ENCODE assay signal across 23 mouse cellular contexts in genomic region chr11:45140490-45140889, GRCm38 (mm10).
DNase-seq lines count a peak whose midpoint lies in the region; ATAC-seq and TF ChIP-seq lines count a peak whose summit lies in the region.
"Had no signal": no experiment of that assay in that cellular context is flagged by ENCODE, and none has a peak within 500 bp of the region (broad histone marks: within the 10 kb centered on the region; RNA-seq: fewer than 3 reads in every experiment).

No protein-coding gene starts in this region.

- H3K27me3 ChIP-seq in CH12.LX (replicated peaks) = no peaks in the 10 kb centered on the region
- H3K27me3 ChIP-seq: embryonic facial prominence, embryonic 15.5 days; forebrain, embryonic 13.5 days; forebrain, embryonic 15.5 days had no signal

- no peak for TF ChIP-seq CTCF in CH12.LX (conservative IDR thresholded peaks at IDR 0.05 in 1 of 2, IDR thresholded peaks at IDR 0.05 in 1 of 2; ENCODE audit: low read depth in 2 of 2, low read length in 2 of 2)

- H3K79me2 ChIP-seq in CH12.LX (replicated peaks; ENCODE audit: control insufficient read depth, extremely low read depth, insufficient read depth, poor library complexity, severe bottlenecking) = no peaks in the 10 kb centered on the region

- H3K4me2 ChIP-seq in CH12.LX (ENCODE audit: insufficient read depth, low read depth, poor library complexity, severe bottlenecking) = no peak overlapping the region
- H3K4me2 ChIP-seq: embryonic facial prominence, embryonic 13.5 days; embryonic facial prominence, embryonic 15.5 days; forebrain, embryonic 13.5 days; forebrain, embryonic 15.5 days had no signal

- intact Hi-C loops in gastrocnemius, postnatal 14 days (cut with DNase I; ENCODE audit: low total_unique reads) = no loop called here

- dilution Hi-C loops in CH12.LX (cut with MboI; ENCODE audit: extremely low pct_ligation_motif_present, extremely low pct_unique_long_range_greater_than_20kb, low sequenced_read_pairs) = no loop called here

- H3K9ac ChIP-seq in CH12.LX (ENCODE audit: insufficient read depth, low read depth) = no peak overlapping the region
- H3K9ac ChIP-seq: embryonic facial prominence, embryonic 13.5 days; embryonic facial prominence, embryonic 15.5 days; forebrain, embryonic 13.5 days; forebrain, embryonic 15.5 days; forebrain, postnatal 0 days had no signal

- no peak overlapping the region for H3K27ac ChIP-seq in CH12.LX (ENCODE audit: insufficient read depth, low read depth)
- H3K27ac ChIP-seq: embryonic facial prominence, embryonic 13.5 days; embryonic facial prominence, embryonic 15.5 days; forebrain, embryonic 13.5 days; forebrain, embryonic 15.5 days had no signal

- peak; percentile 85 for TF ChIP-seq EP300 in CH12.LX (IDR thresholded peaks at IDR 0.05; ENCODE audit: low read length)

- no peak for TF ChIP-seq POLR2A in CH12.LX (IDR thresholded peaks at IDR 0.05; ENCODE audit: low read depth, low read length)

- peak; percentile 82; the same call in 1 of the 2 replicates for ATAC-seq in neutrophil, adult 5-6 weeks (ENCODE audit: extremely low read depth, insufficient number of reproducible peaks, low FRiP score, poor library complexity, severe bottlenecking)
- ATAC-seq: CD4-positive, CD25-positive, alpha-beta regulatory T cell, adult 4 months; forebrain, embryonic 13.5 days; forebrain, embryonic 15.5 days; forebrain, postnatal 0 days had no signal

- H3K4me1 ChIP-seq in CH12.LX (ENCODE audit: control insufficient read depth in 1 of 2, insufficient read depth in 2 of 2) = peaks cover 0 to 6% of the 10 kb centered on the region in 2 experiments; a peak in 2 of 4 replicates
- H3K4me1 ChIP-seq: forebrain, embryonic 13.5 days; forebrain, embryonic 15.5 days had no signal

- peak; percentile 10 to 34 for DNase-seq in spleen, postnatal 36 days (ENCODE audit: low spot score in 2 of 2)
- DNase-seq in spleen, postnatal 10 days (ENCODE audit: low spot score in 2 of 2) = no peak
- DNase-seq in CH12.LX (ENCODE audit: extremely low read depth) = peak; percentile 59
- no peak for DNase-seq in gastrocnemius, postnatal 14 days
- DNase-seq in urinary bladder, postnatal 25 days (ENCODE audit: low spot score) = no peak
- no peak for DNase-seq in lung, postnatal 10 days
- DNase-seq: adrenal gland, adult 2 months; adrenal gland, postnatal 10 days; adrenal gland, postnatal 25 days; cerebellum, adult 11 months; cerebellum, adult 18-20 months; cerebellum, adult 8-10 months; cerebellum, adult 9-11 months; cerebellum, postnatal 14 days; cerebellum, postnatal 36 days; embryo, embryonic 11 days; forebrain, postnatal 0 days had no signal

- no peak overlapping the region for H3K4me3 ChIP-seq in CH12.LX (replicated peaks in 1 of 3; ENCODE audit: low read depth in 2 of 3, low read length in 2 of 3, poor library complexity in 1 of 3)
- H3K4me3 ChIP-seq: embryonic facial prominence, embryonic 13.5 days; embryonic facial prominence, embryonic 15.5 days; forebrain, embryonic 13.5 days; forebrain, embryonic 15.5 days had no signal

- in situ Hi-C loops in CH12.LX (cut with MboI; ENCODE audit: low pct_ligation_motif_present, low pct_unique_long_range_greater_than_20kb, low sequenced_read_pairs) = no loop called here

- no peaks in the 10 kb centered on the region for H3K36me3 ChIP-seq in CH12.LX (replicated peaks in 1 of 2; ENCODE audit: control insufficient read depth in 1 of 2, insufficient read depth in 1 of 2, low read length in 1 of 2)
- H3K36me3 ChIP-seq: embryonic facial prominence, embryonic 13.5 days; embryonic facial prominence, embryonic 15.5 days; forebrain, embryonic 15.5 days had no signal

- no peak for TF ChIP-seq RAD21 in CH12.LX (IDR thresholded peaks at IDR 0.05; ENCODE audit: low read depth, low read length)

- peaks cover 2% of the 10 kb centered on the region for H3K9me3 ChIP-seq in CH12.LX (replicated peaks; ENCODE audit: low read length)
- H3K9me3 ChIP-seq: embryonic facial prominence, embryonic 13.5 days; embryonic facial prominence, embryonic 15.5 days; forebrain, embryonic 13.5 days; forebrain, embryonic 15.5 days had no signal

TF ChIP-seq in CH12.LX, 34 proteins besides CTCF, POLR2A, EP300 and RAD21:
- TF ChIP-seq BHLHE40 (IDR thresholded peaks at IDR 0.05; ENCODE audit: low read depth, low read length) (no peak), IRF4 (IDR thresholded peaks at IDR 0.05; ENCODE audit: low read depth, low read length) (peak; percentile 68)

Comparison
In these comparisons a context has a peak if more than half of its experiments do, and no peak if none do; other contexts are left out.
1. DNase-seq: peak in spleen, postnatal 36 days (2 of 2) and CH12.LX (single experiment); none in spleen, postnatal 10 days (0 of 2), gastrocnemius, postnatal 14 days (single experiment), urinary bladder, postnatal 25 days (single experiment) and lung, postnatal 10 days (single experiment).